Mouse (Mus musculus) embryonic fibroblast, embryonic 13.5 days (primary cell): ENCODE measurements at regions not wholly inside any gene's neighbourhood (a gene's known extent, or its start where the extent isn't known, plus 50 kb on each side); places are given as distances from the start of the nearest gene placed in this dataset.

ENCODE experiments used
- CTCF ChIP-seq: IDR thresholded peaks from 2 replicates; pipeline ENCODE4 v1.5.1; 2011; ENCODE audit warnings: mild to moderate bottlenecking, control low read depth, low read length, moderate library complexity, borderline replicate concordance; ENCODE audit not compliant: insufficient read depth
- POLR2A ChIP-seq: IDR thresholded peaks from 2 replicates; pipeline ENCODE4 v1.6.1; 2011; ENCODE audit warnings: low read depth, mild to moderate bottlenecking, control low read depth, low read length, moderate library complexity

- TF ChIP-seq CTCF = no peak
- TF ChIP-seq POLR2A = no peak
These were observed 423.8 kb downstream of the Med13l start for GRCm38 (mm10) chr5:118984251-118984650.
